Mouse (Mus musculus): ENCODE results near the gene Lama5. TPM values are rescaled to one million over a fixed set of nuclear protein-coding genes. Genes with fewer than 3 reads are reported as not detected.

The Lama5 gene
- polyA plus RNA-seq, 1 experiment from 2014 or later = 54.1 TPM

DNA sequence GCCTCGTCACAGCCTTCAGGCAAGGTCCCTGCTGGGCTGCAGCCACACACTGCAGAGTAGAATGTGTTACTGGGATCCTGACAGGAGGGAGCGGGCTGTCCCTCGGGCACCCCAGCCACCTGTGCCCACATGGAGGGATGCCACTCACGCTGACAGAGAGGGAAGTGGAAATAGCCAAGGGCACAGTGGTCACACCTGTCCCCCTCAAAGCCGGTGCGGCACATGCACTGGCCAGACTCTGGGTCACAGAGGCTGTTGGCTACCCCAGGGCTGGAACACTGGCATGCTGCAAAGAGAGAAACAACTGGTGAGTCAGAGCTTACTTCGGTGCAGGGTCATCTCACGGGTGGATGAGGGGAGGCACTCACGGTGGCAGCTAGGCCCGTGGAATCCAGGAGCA, 26.9 kb downstream of the Lama5 start:
- Histone ChIP-seq H3K9me3 (ENCODE audit: control insufficient read depth, low read length) (no peaks in the 10 kb centered on the region), H3K4me2 (replicated peaks; ENCODE audit: low read depth, low read length) (no peak overlapping the region), H3K4me1 (ENCODE audit: control insufficient read depth, insufficient read depth, low read length) (no peaks in the 10 kb centered on the region), H3K27me3 (ENCODE audit: control insufficient read depth, insufficient read depth, low read length) (no peaks in the 10 kb centered on the region), H3K27ac (ENCODE audit: low read depth, low read length) (no peak overlapping the region), H3K4me3 (ENCODE audit: low read length) (no peak overlapping the region), H3K9ac (ENCODE audit: low read depth, low read length) (no peak overlapping the region), H3K36me3 (ENCODE audit: control insufficient read depth, insufficient read depth, low read length) (peaks cover 29% of the 10 kb centered on the region)
- no peak for ATAC-seq (ENCODE audit: low FRiP score, low TSS enrichment)
- WGBS = 92% methylated on average over 10 of the region's 10 CpGs

DNA sequence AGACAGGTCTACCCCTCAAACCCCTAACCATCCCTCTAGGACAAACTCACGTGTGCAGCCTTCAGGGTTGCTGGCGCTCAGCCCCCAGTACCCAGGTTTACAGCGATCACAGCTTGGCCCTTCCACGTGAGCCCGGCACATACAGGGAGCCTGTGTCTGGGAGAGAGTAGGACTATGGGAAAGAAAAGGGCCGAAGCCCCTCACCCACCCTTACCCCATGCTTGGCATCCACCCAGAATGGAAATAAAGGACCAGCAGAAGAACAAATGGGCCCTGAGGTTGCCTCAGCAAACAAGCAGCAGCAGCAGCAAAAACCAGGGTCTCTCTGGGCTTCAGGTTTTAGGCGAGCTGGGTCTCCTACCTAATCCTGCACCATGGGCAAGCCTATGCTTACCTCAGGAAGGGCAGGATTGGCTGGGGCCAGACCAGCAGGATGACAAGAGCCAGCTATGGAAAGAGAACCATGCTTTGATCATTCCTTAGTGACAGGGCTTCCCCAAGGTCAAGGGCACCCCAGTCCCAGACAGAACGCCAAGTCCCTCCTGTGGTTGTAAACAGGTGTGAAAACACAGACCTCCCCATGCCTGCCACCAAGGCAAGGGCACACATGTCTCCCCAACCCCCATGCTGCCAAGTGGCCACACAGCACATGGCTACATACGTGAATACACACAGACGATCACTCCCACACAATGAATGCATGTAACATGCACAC, 28.2 kb downstream of the Lama5 start:
- Histone ChIP-seq H3K27ac (ENCODE audit: low read depth, low read length) (no peak overlapping the region), H3K36me3 (ENCODE audit: control insufficient read depth, insufficient read depth, low read length) (peaks cover 32% of the 10 kb centered on the region), H3K27me3 (ENCODE audit: control insufficient read depth, insufficient read depth, low read length) (no peaks in the 10 kb centered on the region), H3K4me3 (ENCODE audit: low read length) (no peak overlapping the region), H3K4me1 (ENCODE audit: control insufficient read depth, insufficient read depth, low read length) (no peaks in the 10 kb centered on the region), H3K4me2 (replicated peaks; ENCODE audit: low read depth, low read length) (no peak overlapping the region), H3K9ac (ENCODE audit: low read depth, low read length) (no peak overlapping the region), H3K9me3 (ENCODE audit: control insufficient read depth, low read length) (no peaks in the 10 kb centered on the region)
- 87% methylated on average over 10 of the region's 10 CpGs for WGBS
- ATAC-seq (ENCODE audit: low FRiP score, low TSS enrichment) = no peak

DNA sequence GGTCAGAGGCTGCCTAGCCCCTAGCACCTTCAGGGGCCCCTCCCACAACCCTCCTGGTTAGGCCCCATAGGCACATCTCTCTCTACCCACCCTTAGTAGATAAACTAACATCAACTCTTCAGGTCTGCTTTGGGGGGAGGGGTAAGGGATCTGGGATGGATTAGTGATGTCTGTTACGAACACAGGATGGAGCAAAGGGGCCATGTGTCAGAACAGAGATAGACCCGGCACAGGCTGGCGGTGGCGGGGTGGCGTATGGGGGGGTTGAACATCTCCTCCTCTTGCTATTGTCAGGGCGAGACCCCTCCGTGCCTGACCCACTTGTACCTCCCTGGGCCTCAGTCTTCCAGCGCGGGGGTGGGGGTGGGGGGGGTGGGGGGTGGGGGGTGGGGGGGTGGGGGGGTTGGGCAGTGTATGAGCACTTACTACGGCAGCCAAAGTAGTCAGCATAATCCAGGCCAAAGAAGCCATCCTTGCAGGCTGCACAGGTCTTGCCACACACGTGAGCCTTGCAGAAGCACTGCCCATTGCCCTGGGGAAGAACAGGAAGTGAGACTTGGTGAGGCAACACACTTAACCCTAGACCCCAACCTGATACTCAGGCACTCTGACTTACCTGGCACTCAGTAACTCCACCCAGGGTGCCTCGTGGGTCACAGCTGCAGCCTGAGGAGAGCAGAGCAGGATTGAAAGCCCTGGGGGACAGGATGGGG, 28.9 kb downstream of the Lama5 start:
- Histone ChIP-seq H3K4me3 (ENCODE audit: low read length) (no peak overlapping the region), H3K4me2 (replicated peaks; ENCODE audit: low read depth, low read length) (no peak overlapping the region), H3K27ac (ENCODE audit: low read depth, low read length) (no peak overlapping the region), H3K27me3 (ENCODE audit: control insufficient read depth, insufficient read depth, low read length) (no peaks in the 10 kb centered on the region), H3K9me3 (ENCODE audit: control insufficient read depth, low read length) (no peaks in the 10 kb centered on the region), H3K9ac (ENCODE audit: low read depth, low read length) (no peak overlapping the region), H3K36me3 (ENCODE audit: control insufficient read depth, insufficient read depth, low read length) (peaks cover 34% of the 10 kb centered on the region), H3K4me1 (ENCODE audit: control insufficient read depth, insufficient read depth, low read length) (no peaks in the 10 kb centered on the region)
- 83% methylated on average over 9 of the region's 12 CpGs for WGBS
- no peak for ATAC-seq (ENCODE audit: low FRiP score, low TSS enrichment)

DNA sequence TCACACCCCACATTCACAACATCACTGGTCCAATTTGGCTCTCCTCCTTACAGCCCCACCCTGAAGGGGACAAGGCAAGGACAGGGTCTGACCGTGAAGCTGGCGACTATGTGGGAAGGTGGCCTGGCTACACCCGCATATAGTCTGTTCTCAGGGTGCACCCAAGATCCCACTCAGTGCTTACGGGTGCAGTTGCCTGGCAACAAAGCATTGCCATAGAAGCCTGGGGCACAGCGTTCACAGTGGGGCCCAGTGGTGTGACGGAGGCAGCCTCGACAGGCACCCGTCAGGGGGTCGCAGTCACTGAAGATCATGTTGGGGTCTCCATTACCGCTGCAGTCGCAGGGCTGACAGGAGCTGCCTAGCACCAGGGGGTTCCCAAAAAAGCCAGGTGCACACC, 38.3 kb downstream of the Lama5 start:
- Histone ChIP-seq H3K9ac (ENCODE audit: low read depth, low read length) (no peak overlapping the region), H3K4me3 (ENCODE audit: low read length) (no peak overlapping the region), H3K27ac (ENCODE audit: low read depth, low read length) (no peak overlapping the region), H3K9me3 (ENCODE audit: control insufficient read depth, low read length) (no peaks in the 10 kb centered on the region), H3K4me2 (replicated peaks; ENCODE audit: low read depth, low read length) (no peak overlapping the region), H3K4me1 (ENCODE audit: control insufficient read depth, insufficient read depth, low read length) (no peaks in the 10 kb centered on the region), H3K27me3 (ENCODE audit: control insufficient read depth, insufficient read depth, low read length) (no peaks in the 10 kb centered on the region), H3K36me3 (ENCODE audit: control insufficient read depth, insufficient read depth, low read length) (peaks cover 34% of the 10 kb centered on the region; the same call in 1 of the 2 replicates)
- 91% methylated on average over 11 of the region's 11 CpGs for WGBS
- no peak for ATAC-seq (ENCODE audit: low FRiP score, low TSS enrichment)

DNA sequence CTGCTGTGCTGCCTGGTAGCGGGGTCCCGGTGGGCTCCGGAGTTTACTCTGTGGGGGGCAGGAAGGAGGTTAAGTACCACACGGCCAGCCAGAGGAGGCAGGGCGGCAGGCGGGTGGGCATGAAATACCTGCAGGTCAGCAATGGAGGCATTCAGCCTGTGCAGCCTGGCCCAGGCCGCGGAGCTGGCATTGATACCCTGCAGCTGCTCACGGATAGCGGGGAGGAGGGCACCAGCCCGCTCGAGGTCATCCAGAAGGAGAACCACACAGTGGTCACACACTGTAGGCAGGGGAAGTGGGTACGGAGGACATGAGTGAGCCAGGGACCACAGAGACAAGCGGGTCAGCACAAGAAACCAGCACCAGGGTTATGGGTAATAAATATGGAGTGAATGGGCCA, 40.0 kb downstream of the Lama5 start:
- H3K9ac ChIP-seq (ENCODE audit: low read depth, low read length) = no peak overlapping the region
- 90% methylated on average over 14 of the region's 14 CpGs for WGBS
- H3K4me2 ChIP-seq (replicated peaks; ENCODE audit: low read depth, low read length) = no peak overlapping the region
- H3K4me1 ChIP-seq (ENCODE audit: control insufficient read depth, insufficient read depth, low read length) = no peaks in the 10 kb centered on the region
- no peak for ATAC-seq (ENCODE audit: low FRiP score, low TSS enrichment)
- H3K27ac ChIP-seq (ENCODE audit: low read depth, low read length) = no peak overlapping the region
- no peaks in the 10 kb centered on the region for H3K9me3 ChIP-seq (ENCODE audit: control insufficient read depth, low read length)
- H3K4me3 ChIP-seq (ENCODE audit: low read length) = no peak overlapping the region
- H3K36me3 ChIP-seq (ENCODE audit: control insufficient read depth, insufficient read depth, low read length) = peaks cover 28% of the 10 kb centered on the region; the same call in 1 of the 2 replicates
- no peaks in the 10 kb centered on the region for H3K27me3 ChIP-seq (ENCODE audit: control insufficient read depth, insufficient read depth, low read length)

DNA sequence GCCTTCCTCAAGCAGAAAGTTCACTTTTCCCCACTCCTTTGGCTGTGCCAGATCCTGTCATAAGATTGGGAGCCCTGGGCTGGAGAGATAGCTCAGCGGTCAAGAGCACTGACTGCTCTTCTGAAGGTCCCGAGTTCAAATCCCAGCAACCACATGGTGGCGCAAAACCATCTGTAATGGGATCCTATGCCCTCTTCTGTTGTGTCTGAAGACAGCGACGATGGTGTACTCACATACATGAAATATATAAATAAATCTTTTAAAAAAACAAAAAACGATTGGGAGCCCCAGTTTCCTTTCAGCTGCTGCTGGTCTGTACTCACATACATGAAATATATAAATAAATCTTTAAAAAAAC, 40.9 kb downstream of the Lama5 start:
- Histone ChIP-seq H3K27ac (ENCODE audit: low read depth, low read length) (no peak overlapping the region), H3K9ac (ENCODE audit: low read depth, low read length) (no peak overlapping the region), H3K4me1 (ENCODE audit: control insufficient read depth, insufficient read depth, low read length) (no peaks in the 10 kb centered on the region), H3K4me2 (replicated peaks; ENCODE audit: low read depth, low read length) (no peak overlapping the region), H3K27me3 (ENCODE audit: control insufficient read depth, insufficient read depth, low read length) (no peaks in the 10 kb centered on the region), H3K4me3 (ENCODE audit: low read length) (no peak overlapping the region), H3K9me3 (ENCODE audit: control insufficient read depth, low read length) (no peaks in the 10 kb centered on the region), H3K36me3 (ENCODE audit: control insufficient read depth, insufficient read depth, low read length) (peaks cover 36% of the 10 kb centered on the region)
- 87% methylated on average over 6 of the region's 6 CpGs for WGBS
- ATAC-seq (ENCODE audit: low FRiP score, low TSS enrichment) = no peak

DNA sequence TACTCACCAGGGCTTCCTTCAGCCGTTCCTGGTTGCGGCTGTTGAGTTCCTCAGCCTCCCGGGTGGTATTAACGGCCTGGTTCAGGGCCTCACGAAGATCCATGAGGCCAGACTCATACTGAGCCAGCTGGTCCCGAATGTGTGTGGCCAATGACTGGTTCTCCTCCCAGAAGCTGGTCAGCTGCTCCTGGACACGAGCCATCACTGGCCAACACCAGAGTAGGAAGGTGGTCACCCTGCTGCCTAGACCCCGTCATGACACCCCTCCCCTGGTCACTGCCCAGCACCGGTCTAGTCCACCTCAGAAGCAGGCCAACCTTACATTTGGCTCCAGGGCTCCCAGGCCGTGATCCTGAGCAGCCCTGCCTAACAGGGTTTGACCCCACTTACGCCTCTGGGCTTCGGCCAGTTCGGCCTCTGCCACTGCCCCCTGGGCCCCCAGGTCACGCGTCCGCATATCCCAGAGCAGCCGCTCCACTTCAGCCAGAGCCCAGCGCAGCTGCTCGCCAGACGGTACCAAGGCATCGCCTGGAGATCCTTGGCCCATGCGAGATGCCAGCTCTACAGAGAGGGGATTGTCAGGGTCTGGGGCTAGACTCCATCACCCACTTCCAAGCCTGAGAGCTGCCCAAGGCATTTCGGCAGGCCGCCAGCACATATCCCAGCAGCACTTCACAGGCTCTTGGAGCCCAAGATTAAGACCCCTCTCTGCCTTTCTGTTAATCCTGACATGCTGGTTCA, 41.5 kb downstream of the Lama5 start:
- 91% methylated on average over 24 of the region's 24 CpGs for WGBS
- ATAC-seq (ENCODE audit: low FRiP score, low TSS enrichment) = no peak; the same call in 1 of the 2 replicates
- H3K27ac ChIP-seq (ENCODE audit: low read depth, low read length) = no peak overlapping the region
- H3K4me2 ChIP-seq (replicated peaks; ENCODE audit: low read depth, low read length) = no peak overlapping the region
- H3K27me3 ChIP-seq (ENCODE audit: control insufficient read depth, insufficient read depth, low read length) = no peaks in the 10 kb centered on the region
- H3K9ac ChIP-seq (ENCODE audit: low read depth, low read length) = no peak overlapping the region
- H3K9me3 ChIP-seq (ENCODE audit: control insufficient read depth, low read length) = no peaks in the 10 kb centered on the region
- H3K4me1 ChIP-seq (ENCODE audit: control insufficient read depth, insufficient read depth, low read length) = no peaks in the 10 kb centered on the region
- no peak overlapping the region for H3K4me3 ChIP-seq (ENCODE audit: low read length)
- peaks cover 38% of the 10 kb centered on the region for H3K36me3 ChIP-seq (ENCODE audit: control insufficient read depth, insufficient read depth, low read length)

DNA sequence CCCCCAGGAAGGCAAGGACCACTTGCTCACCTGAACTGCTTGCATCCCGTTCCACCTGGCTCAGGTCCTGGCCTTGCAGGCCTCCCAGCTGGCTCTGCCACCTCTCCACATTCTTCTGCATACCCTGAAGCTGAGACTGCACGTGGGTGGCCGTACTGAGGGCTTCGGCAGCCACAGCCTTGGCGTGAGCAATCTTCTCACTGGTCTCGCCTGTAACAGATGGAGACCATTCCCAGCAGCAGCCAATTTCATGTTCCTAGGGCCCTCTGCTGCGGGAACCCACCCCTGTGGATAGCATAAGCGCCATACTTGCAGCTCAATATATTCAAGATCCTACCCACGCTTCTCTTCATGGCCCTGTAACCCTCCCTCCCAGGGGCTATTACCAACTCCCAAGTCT, 44.1 kb downstream of the Lama5 start:
- ATAC-seq (ENCODE audit: low FRiP score, low TSS enrichment) = no peak
- no peak overlapping the region for H3K4me2 ChIP-seq (replicated peaks; ENCODE audit: low read depth, low read length)
- H3K9me3 ChIP-seq (ENCODE audit: control insufficient read depth, low read length) = no peaks in the 10 kb centered on the region
- H3K27ac ChIP-seq (ENCODE audit: low read depth, low read length) = no peak overlapping the region
- no peaks in the 10 kb centered on the region for H3K27me3 ChIP-seq (ENCODE audit: control insufficient read depth, insufficient read depth, low read length)
- H3K4me3 ChIP-seq (ENCODE audit: low read length) = no peak overlapping the region
- H3K36me3 ChIP-seq (ENCODE audit: control insufficient read depth, insufficient read depth, low read length) = peaks cover 44% of the 10 kb centered on the region
- H3K4me1 ChIP-seq (ENCODE audit: control insufficient read depth, insufficient read depth, low read length) = no peaks in the 10 kb centered on the region
- 91% methylated on average over 9 of the region's 9 CpGs for WGBS
- H3K9ac ChIP-seq (ENCODE audit: low read depth, low read length) = no peak overlapping the region

DNA sequence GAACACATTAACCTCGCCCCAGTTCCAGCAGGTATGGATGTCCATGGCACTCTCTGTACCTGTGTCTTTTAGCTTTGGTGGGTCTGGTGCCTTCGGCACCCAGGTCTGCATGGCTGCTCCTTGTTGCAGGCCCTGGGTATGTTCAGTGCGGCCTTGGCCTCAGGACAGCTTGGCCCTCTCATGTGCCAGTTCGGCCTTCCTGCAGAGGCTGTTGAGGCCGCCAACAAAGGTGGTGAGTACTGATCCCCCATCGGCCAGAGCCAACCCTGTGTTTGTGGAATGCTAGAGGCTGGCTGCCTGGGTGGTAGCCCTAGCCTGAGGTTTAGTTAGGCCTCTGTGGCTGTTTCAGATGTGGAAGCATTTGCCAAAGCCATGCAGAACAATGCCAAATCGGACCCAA, 49.9 kb downstream of the Lama5 start:
- Histone ChIP-seq H3K9ac (ENCODE audit: low read depth, low read length) (no peak overlapping the region), H3K4me2 (replicated peaks; ENCODE audit: low read depth, low read length) (no peak overlapping the region), H3K9me3 (ENCODE audit: control insufficient read depth, low read length) (no peaks in the 10 kb centered on the region), H3K4me1 (ENCODE audit: control insufficient read depth, insufficient read depth, low read length) (peaks cover 17% of the 10 kb centered on the region), H3K4me3 (ENCODE audit: low read length) (no peak overlapping the region), H3K36me3 (ENCODE audit: control insufficient read depth, insufficient read depth, low read length) (peaks cover 74% of the 10 kb centered on the region), H3K27ac (ENCODE audit: low read depth, low read length) (no peak overlapping the region), H3K27me3 (ENCODE audit: control insufficient read depth, insufficient read depth, low read length) (no peaks in the 10 kb centered on the region)
- WGBS = 95% methylated on average over 7 of the region's 7 CpGs
- no peak for ATAC-seq (ENCODE audit: low FRiP score, low TSS enrichment)

All from kidney, embryonic 14.5 days (tissue).